Mouse (Mus musculus): ENCODE measurements around the gene Vmn2r114. TPM values are rescaled to one million over a fixed set of nuclear protein-coding genes. Genes with fewer than 3 reads are reported as not detected.
"Not testable (repeated sequence)": the region's sequence is repeated elsewhere in the genome, so short reads cannot be mapped to it uniquely, and the experiment has no call there.

Gene Vmn2r114
- not detected in 2 replicates for polyA plus RNA-seq (2012; rRNA removed)

GRCm38 (mm10) chr17:23312437-23312836, at the start of gene Vmn2r114:
TSS of gene Vmn2r114 (minus strand) at chr17:23312537.
- not testable (repeated sequence) for H3K4me1 ChIP-seq (ENCODE audit: control insufficient read depth, insufficient read depth, low read length); DNase-seq; H3K27me3 ChIP-seq (replicated peaks; ENCODE audit: control insufficient read depth, insufficient read depth, low read length); H3K27ac ChIP-seq (ENCODE audit: insufficient read depth, low read depth, low read length); H3K4me3 ChIP-seq (ENCODE audit: insufficient read depth, low read depth, low read length); H3K36me3 ChIP-seq (ENCODE audit: control insufficient read depth, insufficient read depth, low read length)
- 64% methylated on average over 2 of the region's 2 CpGs for WGBS

GRCm38 (mm10) chr17:23351644-23352043, 39.3 kb upstream of the Vmn2r114 start:
- Histone ChIP-seq H3K27ac (ENCODE audit: insufficient read depth, low read depth, low read length) (no peak overlapping the region), H3K4me3 (ENCODE audit: insufficient read depth, low read depth, low read length) (no peak overlapping the region), H3K36me3 (ENCODE audit: control insufficient read depth, insufficient read depth, low read length) (no peaks in the 10 kb centered on the region), H3K27me3 (replicated peaks; ENCODE audit: control insufficient read depth, insufficient read depth, low read length) (no peaks in the 10 kb centered on the region), H3K4me1 (ENCODE audit: control insufficient read depth, insufficient read depth, low read length) (no peaks in the 10 kb centered on the region)
- no peak for DNase-seq
- 75% methylated on average over 1 of the region's 1 CpGs for WGBS
- TF ChIP-seq POLR2A (IDR thresholded peaks at IDR 0.05; ENCODE audit: low read depth, low read length), result no peak
- no peak for TF ChIP-seq CTCF (conservative IDR thresholded peaks at IDR 0.05; ENCODE audit: insufficient read depth, insufficient read length, low read depth, low read length)

- H3K4me1 ChIP-seq (ENCODE audit: control insufficient read depth, insufficient read depth, low read length); DNase-seq; H3K27me3 ChIP-seq (replicated peaks; ENCODE audit: control insufficient read depth, insufficient read depth, low read length); H3K27ac ChIP-seq (ENCODE audit: insufficient read depth, low read depth, low read length); H3K36me3 ChIP-seq (ENCODE audit: control insufficient read depth, insufficient read depth, low read length); H3K4me3 ChIP-seq (ENCODE audit: insufficient read depth, low read depth, low read length): not testable (repeated sequence)
- WGBS, result 37% methylated on average over 2 of the region's 2 CpGs
Observed at GRCm38 (mm10) chr17:23343441-23343840, 31.1 kb upstream of the Vmn2r114 start, which contains the start of gene Vmn2r115. TSS of gene Vmn2r115 (plus strand) at chr17:23343741.

- no peak overlapping the region for H3K4me3 ChIP-seq (ENCODE audit: insufficient read depth, low read depth, low read length)
- TF ChIP-seq POLR2A (IDR thresholded peaks at IDR 0.05; ENCODE audit: low read depth, low read length), result no peak
- TF ChIP-seq CTCF (conservative IDR thresholded peaks at IDR 0.05; ENCODE audit: insufficient read depth, insufficient read length, low read depth, low read length), result no peak
- 74% methylated on average over 6 of the region's 6 CpGs for WGBS
- no peaks in the 10 kb centered on the region for H3K27me3 ChIP-seq (replicated peaks; ENCODE audit: control insufficient read depth, insufficient read depth, low read length)
- no peaks in the 10 kb centered on the region for H3K36me3 ChIP-seq (ENCODE audit: control insufficient read depth, insufficient read depth, low read length)
- no peak for DNase-seq
- no peaks in the 10 kb centered on the region for H3K4me1 ChIP-seq (ENCODE audit: control insufficient read depth, insufficient read depth, low read length)
- H3K27ac ChIP-seq (ENCODE audit: insufficient read depth, low read depth, low read length), result no peak overlapping the region
Observed at GRCm38 (mm10) chr17:23330657-23331056, 18.3 kb upstream of the Vmn2r114 start.

Other genes with a start within 250 kb of the Vmn2r114 start
- gene Zfp40, start 119.3 kb downstream of the Vmn2r114 start, polyA plus RNA-seq (2012; rRNA removed), result 0.64 and 1.3 TPM in 2 replicates
- not detected in 2 replicates for gene Vmn2r115, start 31.2 kb upstream of the Vmn2r114 start, polyA plus RNA-seq (2012; rRNA removed)
- gene Vmn2r116, start 72.1 kb upstream of the Vmn2r114 start, polyA plus RNA-seq (2012; rRNA removed), result not detected in 2 replicates
- not detected in 2 replicates for gene Vmn2r117, start 167.2 kb upstream of the Vmn2r114 start, polyA plus RNA-seq (2012; rRNA removed)

All from kidney, adult 2 months (tissue).